Mouse (Mus musculus): ENCODE results near the gene Gpatch8. TPM values are rescaled to one million over a fixed set of nuclear protein-coding genes. Genes with fewer than 3 reads are reported as not detected.

The Gpatch8 gene
- polyA plus RNA-seq, 1 experiment: 16.7 TPM

GRCm38 (mm10) chr11:102595341-102595820 is 39.2 kb upstream of the Gpatch8 start:
- H3K4me3 ChIP-seq (ENCODE audit: control insufficient read depth, low read depth, low read length): no peak overlapping the region

GRCm38 (mm10) chr11:102587554-102587953 is 31.4 kb upstream of the Gpatch8 start:
- no peaks in the 10 kb centered on the region for H3K36me3 ChIP-seq (ENCODE audit: control insufficient read depth, insufficient read depth, low read length)
- no peak overlapping the region for H3K4me3 ChIP-seq (ENCODE audit: control insufficient read depth, low read depth, low read length)
- no peaks in the 10 kb centered on the region for H3K4me1 ChIP-seq (ENCODE audit: control insufficient read depth, insufficient read depth, low read length)
- no peak overlapping the region for H3K27ac ChIP-seq (ENCODE audit: control insufficient read depth, insufficient read depth, low read depth, low read length)
- no peaks in the 10 kb centered on the region for H3K27me3 ChIP-seq (ENCODE audit: control insufficient read depth, insufficient read depth, low read length)
- peak; percentile 30; the same call in 1 of the 2 replicates for TF ChIP-seq CTCF (IDR thresholded peaks at IDR 0.05; ENCODE audit: control insufficient read depth, insufficient read depth, insufficient replicate concordance, low read depth, low read length)
- no peak for TF ChIP-seq POLR2A (IDR thresholded peaks at IDR 0.05; ENCODE audit: control insufficient read depth, low read depth, low read length)

More at GRCm38 (mm10) chr11:102595341-102595820, 39.2 kb upstream of the Gpatch8 start:
- Histone ChIP-seq H3K27ac (ENCODE audit: control insufficient read depth, insufficient read depth, low read depth, low read length) (no peak overlapping the region), H3K4me1 (ENCODE audit: control insufficient read depth, insufficient read depth, low read length) (peaks cover 4% of the 10 kb centered on the region), H3K27me3 (ENCODE audit: control insufficient read depth, insufficient read depth, low read length) (no peaks in the 10 kb centered on the region), H3K36me3 (ENCODE audit: control insufficient read depth, insufficient read depth, low read length) (no peaks in the 10 kb centered on the region)
- TF ChIP-seq POLR2A (IDR thresholded peaks at IDR 0.05; ENCODE audit: control insufficient read depth, low read depth, low read length) (no peak), CTCF (IDR thresholded peaks at IDR 0.05; ENCODE audit: control insufficient read depth, insufficient read depth, insufficient replicate concordance, low read depth, low read length) (no peak)

- H3K36me3 ChIP-seq (ENCODE audit: control insufficient read depth, insufficient read depth, low read length): no peaks in the 10 kb centered on the region
- TF ChIP-seq POLR2A (IDR thresholded peaks at IDR 0.05; ENCODE audit: control insufficient read depth, low read depth, low read length) (no peak), CTCF (IDR thresholded peaks at IDR 0.05; ENCODE audit: control insufficient read depth, insufficient read depth, insufficient replicate concordance, low read depth, low read length) (no peak)
- H3K4me1 ChIP-seq (ENCODE audit: control insufficient read depth, insufficient read depth, low read length): 0 out of 2 replicates have a peak, but pooled peaks cover 1% of the 10 kb centered on the region
- no peak overlapping the region for H3K4me3 ChIP-seq (ENCODE audit: control insufficient read depth, low read depth, low read length)
- H3K27me3 ChIP-seq (ENCODE audit: control insufficient read depth, insufficient read depth, low read length): no peaks in the 10 kb centered on the region
- H3K27ac ChIP-seq (ENCODE audit: control insufficient read depth, insufficient read depth, low read depth, low read length): no peak overlapping the region
Measured at GRCm38 (mm10) chr11:102586445-102587130, 30.4 kb upstream of the Gpatch8 start.

GRCm38 (mm10) chr11:102582736-102583135 is 26.5 kb upstream of the Gpatch8 start:
- Histone ChIP-seq H3K4me3 (ENCODE audit: control insufficient read depth, low read depth, low read length) (no peak overlapping the region), H3K27ac (ENCODE audit: control insufficient read depth, insufficient read depth, low read depth, low read length) (no peak overlapping the region), H3K4me1 (ENCODE audit: control insufficient read depth, insufficient read depth, low read length) (peaks cover 5% of the 10 kb centered on the region), H3K36me3 (ENCODE audit: control insufficient read depth, insufficient read depth, low read length) (no peaks in the 10 kb centered on the region), H3K27me3 (ENCODE audit: control insufficient read depth, insufficient read depth, low read length) (no peaks in the 10 kb centered on the region)
- TF ChIP-seq POLR2A (IDR thresholded peaks at IDR 0.05; ENCODE audit: control insufficient read depth, low read depth, low read length) (no peak), CTCF (IDR thresholded peaks at IDR 0.05; ENCODE audit: control insufficient read depth, insufficient read depth, insufficient replicate concordance, low read depth, low read length) (no peak)

- Histone ChIP-seq H3K4me3 (ENCODE audit: control insufficient read depth, low read depth, low read length) (no peak overlapping the region), H3K27ac (ENCODE audit: control insufficient read depth, insufficient read depth, low read depth, low read length) (no peak overlapping the region; the same call in 1 of the 2 replicates), H3K27me3 (ENCODE audit: control insufficient read depth, insufficient read depth, low read length) (no peaks in the 10 kb centered on the region), H3K36me3 (ENCODE audit: control insufficient read depth, insufficient read depth, low read length) (no peaks in the 10 kb centered on the region), H3K4me1 (ENCODE audit: control insufficient read depth, insufficient read depth, low read length) (peaks cover 9% of the 10 kb centered on the region)
- no peak for TF ChIP-seq CTCF (IDR thresholded peaks at IDR 0.05; ENCODE audit: control insufficient read depth, insufficient read depth, insufficient replicate concordance, low read depth, low read length)
- no peak for TF ChIP-seq POLR2A (IDR thresholded peaks at IDR 0.05; ENCODE audit: control insufficient read depth, low read depth, low read length)
Measured at GRCm38 (mm10) chr11:102582016-102582610, 25.9 kb upstream of the Gpatch8 start.

- Histone ChIP-seq H3K27ac (ENCODE audit: control insufficient read depth, insufficient read depth, low read depth, low read length) (no peak overlapping the region), H3K4me3 (ENCODE audit: control insufficient read depth, low read depth, low read length) (no peak overlapping the region), H3K27me3 (ENCODE audit: control insufficient read depth, insufficient read depth, low read length) (no peaks in the 10 kb centered on the region), H3K4me1 (ENCODE audit: control insufficient read depth, insufficient read depth, low read length) (peaks cover 12% of the 10 kb centered on the region), H3K36me3 (ENCODE audit: control insufficient read depth, insufficient read depth, low read length) (no peaks in the 10 kb centered on the region)
- no peak for TF ChIP-seq CTCF (IDR thresholded peaks at IDR 0.05; ENCODE audit: control insufficient read depth, insufficient read depth, insufficient replicate concordance, low read depth, low read length)
- TF ChIP-seq POLR2A (IDR thresholded peaks at IDR 0.05; ENCODE audit: control insufficient read depth, low read depth, low read length): no peak
Measured at GRCm38 (mm10) chr11:102581281-102582015, 25.3 kb upstream of the Gpatch8 start.

- TF ChIP-seq POLR2A (IDR thresholded peaks at IDR 0.05; ENCODE audit: control insufficient read depth, low read depth, low read length) (no peak), CTCF (IDR thresholded peaks at IDR 0.05; ENCODE audit: control insufficient read depth, insufficient read depth, insufficient replicate concordance, low read depth, low read length) (no peak)
- Histone ChIP-seq H3K4me3 (ENCODE audit: control insufficient read depth, low read depth, low read length) (no peak overlapping the region), H3K36me3 (ENCODE audit: control insufficient read depth, insufficient read depth, low read length) (no peaks in the 10 kb centered on the region), H3K4me1 (ENCODE audit: control insufficient read depth, insufficient read depth, low read length) (peaks cover 12% of the 10 kb centered on the region), H3K27me3 (ENCODE audit: control insufficient read depth, insufficient read depth, low read length) (no peaks in the 10 kb centered on the region), H3K27ac (ENCODE audit: control insufficient read depth, insufficient read depth, low read depth, low read length) (no peak overlapping the region)
Measured at GRCm38 (mm10) chr11:102580034-102580330, 23.8 kb upstream of the Gpatch8 start.

Measured in testis, adult 2 months (tissue).